ENCODE assay signal across 8 mouse cellular contexts in the genomic region with DNA sequence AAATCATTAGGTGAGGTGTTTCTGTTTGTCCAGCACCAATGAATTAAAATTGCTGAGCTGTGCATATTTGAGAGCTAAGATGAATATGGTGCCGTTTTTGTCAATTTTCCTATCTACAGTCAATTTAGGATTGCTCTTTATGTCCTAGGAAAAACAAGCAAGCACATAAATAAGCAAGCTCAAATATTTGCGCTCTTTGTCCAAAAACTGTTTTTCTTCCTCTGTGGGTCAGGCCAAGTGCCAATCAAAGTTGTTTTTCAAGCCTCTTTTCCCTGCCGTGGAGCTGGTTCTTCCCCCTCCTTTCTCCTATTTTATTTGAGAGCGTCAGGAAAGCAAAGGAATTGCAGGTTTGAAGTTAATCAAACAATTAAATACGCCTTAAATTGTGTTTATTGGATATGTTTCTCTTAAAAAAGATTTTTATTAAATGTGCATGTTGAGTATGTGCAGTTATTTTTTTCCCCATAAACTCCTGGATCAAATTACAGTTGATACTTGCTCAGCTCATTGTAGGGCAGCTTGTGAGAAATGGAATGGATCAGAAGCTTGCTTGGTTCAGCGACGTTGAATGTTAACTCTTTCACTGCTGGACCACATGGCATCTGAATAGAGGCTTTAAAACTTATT. TPM values are rescaled to one million over a fixed set of nuclear protein-coding genes. Genes with fewer than 3 reads are reported as not detected.
DNase-seq lines count a peak whose midpoint lies in the region; ATAC-seq lines count a peak whose summit lies in the region.

No protein-coding gene starts in this region.

- no peak for DNase-seq in lung, postnatal 14 days
- DNase-seq in embryonic facial prominence, embryonic 10.5 days (ENCODE audit: low spot score) = peak; percentile 18
- DNase-seq in spleen, postnatal 10 days (ENCODE audit: low spot score in 2 of 2) = no peak

- peak overlapping the region; percentile 18; the same call in 1 of the 2 replicates for H3K27ac ChIP-seq in lung, embryonic 16.5 days (ENCODE audit: low read length)
- peak overlapping the region; percentile 96 for H3K27ac ChIP-seq in embryonic facial prominence, embryonic 10.5 days (replicated peaks)
- peak overlapping the region; percentile 96 for H3K27ac ChIP-seq in hindbrain, embryonic 13.5 days
- no peak overlapping the region for H3K27ac ChIP-seq in liver, embryonic 15.5 days (replicated peaks)
- peak overlapping the region; percentile 94 for H3K27ac ChIP-seq in stomach, embryonic 16.5 days (ENCODE audit: low read length)

- no peak for ATAC-seq in lung, embryonic 16.5 days (ENCODE audit: low read depth)
- no peak for ATAC-seq in hindbrain, embryonic 13.5 days (ENCODE audit: low FRiP score)
- no peak for ATAC-seq in liver, embryonic 15.5 days (ENCODE audit: insufficient read depth)
- no peak for ATAC-seq in stomach, embryonic 16.5 days (ENCODE audit: insufficient read depth, low FRiP score)
- no peak for ATAC-seq in megakaryocyte-erythroid progenitor cell, adult 5-6 weeks (replicated peaks; ENCODE audit: low FRiP score, low TSS enrichment, poor library complexity, severe bottlenecking)

- H3K4me3 ChIP-seq in lung, embryonic 16.5 days (ENCODE audit: low read length) = peak overlapping the region; percentile 99
- peak overlapping the region; percentile 95 for H3K4me3 ChIP-seq in embryonic facial prominence, embryonic 10.5 days
- H3K4me3 ChIP-seq in hindbrain, embryonic 13.5 days = peak overlapping the region; percentile 95
- H3K4me3 ChIP-seq in liver, embryonic 15.5 days (replicated peaks) = peak overlapping the region; percentile 65
- H3K4me3 ChIP-seq in stomach, embryonic 16.5 days (replicated peaks; ENCODE audit: low read length) = peak overlapping the region; percentile 94

- peaks cover 6% of the 10 kb centered on the region; the same call in 1 of the 2 replicates for H3K4me1 ChIP-seq in lung, embryonic 16.5 days (replicated peaks; ENCODE audit: control insufficient read depth, insufficient read depth, low read length)
- peaks cover 18% of the 10 kb centered on the region for H3K4me1 ChIP-seq in embryonic facial prominence, embryonic 10.5 days
- H3K4me1 ChIP-seq in hindbrain, embryonic 13.5 days (replicated peaks) = peaks cover 24% of the 10 kb centered on the region
- H3K4me1 ChIP-seq in liver, embryonic 15.5 days (replicated peaks) = peaks cover 26% of the 10 kb centered on the region
- peaks cover 12% of the 10 kb centered on the region for H3K4me1 ChIP-seq in stomach, embryonic 16.5 days (ENCODE audit: control insufficient read depth, insufficient read depth, low read length)

- peak overlapping the region; percentile 76 for H3K4me2 ChIP-seq in lung, embryonic 16.5 days (ENCODE audit: low read depth, low read length)
- H3K4me2 ChIP-seq in hindbrain, embryonic 13.5 days = peak overlapping the region; percentile 70
- peak overlapping the region; percentile 87 for H3K4me2 ChIP-seq in liver, embryonic 15.5 days
- peak overlapping the region; percentile 66 for H3K4me2 ChIP-seq in stomach, embryonic 16.5 days (ENCODE audit: low read depth, low read length)

- H3K27me3 ChIP-seq in lung, embryonic 16.5 days (ENCODE audit: control insufficient read depth, insufficient read depth, low read depth, low read length) = no peaks in the 10 kb centered on the region
- H3K27me3 ChIP-seq in embryonic facial prominence, embryonic 10.5 days (replicated peaks; ENCODE audit: low read depth, poor library complexity, severe bottlenecking) = no peaks in the 10 kb centered on the region
- no peaks in the 10 kb centered on the region for H3K27me3 ChIP-seq in hindbrain, embryonic 13.5 days
- H3K27me3 ChIP-seq in liver, embryonic 15.5 days = peaks cover 31% of the 10 kb centered on the region
- no peaks in the 10 kb centered on the region for H3K27me3 ChIP-seq in stomach, embryonic 16.5 days (ENCODE audit: control insufficient read depth, insufficient read depth, low read length)

- WGBS in lung, embryonic 16.5 days = 2% methylated on average over 7 of the region's 7 CpGs
- WGBS in embryonic facial prominence, embryonic 10.5 days = under 1% methylated on average over 7 of the region's 7 CpGs
- under 1% methylated on average over 7 of the region's 7 CpGs for WGBS in hindbrain, embryonic 13.5 days
- WGBS in liver, embryonic 15.5 days (ENCODE audit: insufficient replicate concordance) = 9% methylated on average over 7 of the region's 7 CpGs
- 3% methylated on average over 7 of the region's 7 CpGs for WGBS in stomach, embryonic 16.5 days

- peak overlapping the region; percentile 87 for H3K9ac ChIP-seq in lung, embryonic 16.5 days (ENCODE audit: low read length)
- H3K9ac ChIP-seq in hindbrain, embryonic 13.5 days = peak overlapping the region; percentile 95
- H3K9ac ChIP-seq in liver, embryonic 15.5 days = no peak overlapping the region
- H3K9ac ChIP-seq in stomach, embryonic 16.5 days (ENCODE audit: low read length) = peak overlapping the region; percentile 50

- H3K9me3 ChIP-seq in lung, embryonic 16.5 days (ENCODE audit: control insufficient read depth, low read length) = no peaks in the 10 kb centered on the region
- H3K9me3 ChIP-seq in embryonic facial prominence, embryonic 10.5 days = no peaks in the 10 kb centered on the region
- no peaks in the 10 kb centered on the region for H3K9me3 ChIP-seq in hindbrain, embryonic 13.5 days
- H3K9me3 ChIP-seq in liver, embryonic 15.5 days (replicated peaks) = no peaks in the 10 kb centered on the region
- no peaks in the 10 kb centered on the region for H3K9me3 ChIP-seq in stomach, embryonic 16.5 days (replicated peaks; ENCODE audit: control insufficient read depth, low read length)

- no peaks in the 10 kb centered on the region for H3K36me3 ChIP-seq in lung, embryonic 16.5 days (ENCODE audit: control insufficient read depth, insufficient read depth, low read length)
- H3K36me3 ChIP-seq in embryonic facial prominence, embryonic 10.5 days (replicated peaks) = no peaks in the 10 kb centered on the region
- no peaks in the 10 kb centered on the region for H3K36me3 ChIP-seq in hindbrain, embryonic 13.5 days
- no peaks in the 10 kb centered on the region for H3K36me3 ChIP-seq in liver, embryonic 15.5 days (replicated peaks)
- no peaks in the 10 kb centered on the region for H3K36me3 ChIP-seq in stomach, embryonic 16.5 days (ENCODE audit: control insufficient read depth, insufficient read depth, low read length)

RNA-seq across cellular contexts. Expression of gene Sesn3, which starts 2.6 kb away (rescaled TPM):
- 12.9 and 15.8 TPM in 2 replicates for polyA plus RNA-seq in lung, embryonic 16.5 days (2015; fragmentation: Nextera tagmentation; extraction: Ambion mirVana)
- polyA plus RNA-seq in embryonic facial prominence, embryonic 10.5 days (2016; fragmentation: Nextera tagmentation; extraction: Ambion mirVana) = 20.8 and 21.6 TPM in 2 replicates
- polyA plus RNA-seq in hindbrain, embryonic 13.5 days (2015; fragmentation: Nextera tagmentation; extraction: Ambion mirVana) = 20.2 and 20.9 TPM in 2 replicates
- 0.99 and 1.5 TPM in 2 replicates for polyA plus RNA-seq in liver, embryonic 15.5 days (2015; fragmentation: Nextera tagmentation; extraction: Ambion mirVana)
- polyA plus RNA-seq in stomach, embryonic 16.5 days (2015; fragmentation: Nextera tagmentation; extraction: Ambion mirVana) = 10.6 and 12.0 TPM in 2 replicates
- 4.2 and 4.3 TPM in 2 replicates for total RNA-seq in megakaryocyte-erythroid progenitor cell, adult 5-6 weeks (2014; fragmentation: Nextera tagmentation)
- total RNA-seq in megakaryocyte-erythroid progenitor cell, adult 5-6 weeks (2017) = 6.9 and 12.4 TPM in 2 replicates
